Mouse (Mus musculus) spleen, embryonic (tissue): ENCODE data around the gene Enho.

Experiments
- CTCF ChIA-PET: fragments of 350-600 bp; sonication (Branson Sonifier 250); formaldehyde crosslinking; loops from one replicate; lab custom pipeline; 2022; lab: Charles Lee

The Enho gene

GRCm38 (mm10) chr4:41633001-41633400 is 7.1 kb downstream of the Enho start:
- CTCF ChIA-PET = no interaction called here

GRCm38 (mm10) chr4:41631390-41631789 is 8.7 kb downstream of the Enho start:
- CTCF ChIA-PET = no interaction called here

DNA sequence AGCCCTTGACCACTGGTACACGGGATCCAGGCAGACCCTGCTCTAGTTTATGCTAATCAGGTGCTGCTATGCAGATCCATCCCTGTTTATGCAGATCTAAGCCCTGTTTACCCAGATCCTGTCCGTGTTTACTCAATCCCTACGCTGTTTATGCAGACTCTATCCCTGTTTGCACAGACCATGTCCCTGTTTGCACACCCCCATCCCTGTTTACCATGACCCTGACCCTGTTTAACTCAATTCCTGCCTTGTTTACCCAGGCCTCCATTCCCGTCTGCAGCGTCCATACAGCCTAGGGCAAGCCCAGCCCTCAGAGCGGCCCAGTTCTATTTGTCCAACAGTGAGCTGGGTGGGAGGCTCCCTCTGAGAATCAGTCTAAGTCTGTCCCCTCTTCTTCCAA is 9.9 kb downstream of the Enho start:
- CTCF ChIA-PET = interaction anchor here (1.3 kb wide), 1 partner anchor 11 kb away, joined by 5 read pairs; no protein-coding TSS in a partner anchor

DNA sequence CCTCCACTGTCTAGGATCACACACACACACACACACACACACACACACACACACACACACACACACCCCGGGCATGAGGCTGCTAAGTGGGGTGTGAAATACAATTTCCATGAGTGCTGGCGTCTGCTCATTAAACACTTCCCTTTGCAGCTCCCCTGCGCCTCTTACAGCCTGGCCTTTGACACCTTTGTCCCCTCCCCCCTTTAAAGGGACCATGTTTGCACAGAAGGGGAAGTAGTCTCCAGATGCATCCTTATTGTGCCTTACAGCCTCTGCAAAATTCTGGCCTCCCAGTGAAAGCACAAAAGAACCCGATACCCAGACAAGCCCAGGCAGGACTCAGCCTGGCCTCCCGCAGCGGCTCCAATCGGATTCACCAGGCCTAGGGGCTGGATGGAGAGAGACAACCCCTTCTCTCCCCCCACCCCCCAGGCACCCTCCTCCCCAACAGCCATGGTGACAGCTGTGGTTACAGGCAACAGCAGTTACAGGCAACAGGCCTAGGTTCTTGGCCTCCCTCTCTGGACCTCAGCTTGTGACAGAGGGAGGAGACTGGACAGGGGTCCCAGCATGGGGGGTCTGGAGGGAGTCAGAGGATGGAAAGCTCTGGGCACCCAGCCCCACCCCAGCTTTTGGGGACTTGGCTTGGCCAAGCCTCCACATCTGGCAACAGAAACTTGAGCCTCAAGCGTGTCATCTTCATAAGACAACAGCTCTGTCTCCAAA is 11.8 kb downstream of the Enho start:
- CTCF ChIA-PET = no interaction called here

DNA sequence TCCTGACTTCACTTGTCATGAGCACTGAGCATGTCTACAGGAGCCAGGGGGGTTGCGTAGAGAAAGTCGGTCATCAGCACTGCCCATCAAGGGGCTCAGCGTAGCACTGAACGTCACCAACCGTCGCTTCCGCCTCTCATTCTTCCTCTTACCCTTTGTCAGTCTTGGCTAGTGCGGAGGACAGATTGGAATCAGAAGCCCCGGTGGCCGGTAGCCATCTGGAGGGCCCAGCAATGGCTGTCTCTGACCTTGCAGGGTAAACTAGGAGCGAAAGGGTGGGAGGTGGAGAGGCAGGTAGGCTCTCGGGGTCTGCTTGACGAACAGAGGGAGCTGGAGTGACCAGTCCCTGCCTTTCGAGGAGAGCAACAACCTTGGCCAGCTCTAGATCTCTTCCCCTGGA is 18.1 kb downstream of the Enho start:
- CTCF ChIA-PET = interaction anchor here (0.6 kb wide), 1 partner anchor 115 kb away, joined by 3 read pairs; no protein-coding TSS in a partner anchor

DNA sequence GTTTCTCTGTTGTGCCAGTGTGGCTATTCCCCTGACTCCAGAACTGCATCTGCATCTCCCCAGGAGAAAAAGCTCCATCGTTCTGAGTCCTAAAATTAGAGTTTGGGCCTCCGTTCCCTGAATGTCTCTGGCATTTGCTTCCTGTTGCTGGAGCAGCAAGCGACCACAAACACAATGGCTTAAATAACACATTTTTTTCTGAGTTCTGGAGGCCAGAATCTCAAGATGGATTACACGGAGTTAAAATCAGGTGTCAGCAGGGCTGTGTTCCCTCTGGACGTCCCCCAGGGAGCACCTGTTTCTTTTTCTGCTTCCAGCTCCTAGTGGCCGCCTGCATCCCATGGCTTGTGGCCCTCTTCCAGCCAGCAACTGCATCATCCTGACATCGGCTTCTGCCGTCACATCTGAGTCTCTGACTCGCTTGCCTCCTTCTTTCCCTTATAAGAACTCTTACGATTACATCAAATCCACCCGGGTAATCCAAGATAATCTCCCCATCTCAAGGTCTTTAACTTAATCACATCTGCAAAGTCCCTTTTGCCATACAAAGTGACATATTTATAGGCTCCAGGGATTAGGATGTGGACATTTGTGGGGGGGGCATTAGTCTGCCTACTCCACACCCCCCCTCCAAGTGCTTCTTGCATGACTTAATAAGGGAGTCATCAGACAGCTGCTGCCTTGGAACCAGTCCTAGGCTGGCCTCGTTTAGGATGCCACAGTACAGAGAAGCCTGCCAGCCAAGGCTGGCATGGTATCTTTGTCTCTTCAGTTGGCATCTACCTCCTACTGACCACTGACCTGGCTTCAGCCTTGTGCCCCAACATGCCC is 21.0 kb downstream of the Enho start:
- CTCF ChIA-PET = no interaction called here

- CTCF ChIA-PET = interaction anchor here (1.0 kb wide), 1 partner anchor 41 kb away, joined by 3 read pairs; no protein-coding TSS in a partner anchor
Observed at GRCm38 (mm10) chr4:41615661-41616599, 24.2 kb downstream of the Enho start.

DNA sequence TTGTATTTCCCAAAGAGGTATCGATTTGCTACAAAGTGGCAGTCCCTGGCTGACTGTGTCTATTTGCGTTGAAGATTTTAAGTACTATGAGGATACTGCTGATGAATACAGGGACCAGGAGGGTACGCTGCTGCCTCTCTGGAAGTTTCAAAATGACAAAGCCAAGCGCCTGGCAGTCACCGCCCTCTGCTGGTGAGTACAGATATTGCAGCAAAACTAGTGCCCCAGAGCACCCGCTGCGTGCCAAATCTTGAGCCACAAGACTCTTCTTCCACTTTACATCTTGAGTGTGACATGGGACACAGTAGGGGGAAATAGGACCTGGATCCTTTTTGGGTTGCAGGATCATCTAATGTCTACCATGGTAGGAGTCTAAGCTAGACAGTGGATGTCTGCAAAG is 26.0 kb downstream of the Enho start:
- CTCF ChIA-PET = interaction anchor here (0.8 to 1.5 kb wide), 2 partner anchors 61 to 93 kb away, joined by 3 to 13 read pairs; no protein-coding TSS in a partner anchor

- CTCF ChIA-PET = interaction anchor here (0.6 kb wide), 1 partner anchor 702 kb away, joined by 3 read pairs; no protein-coding TSS in a partner anchor
Observed at GRCm38 (mm10) chr4:41612166-41612565, 28.0 kb downstream of the Enho start.

GRCm38 (mm10) chr4:41610594-41610980 is 29.5 kb downstream of the Enho start:
- CTCF ChIA-PET = no interaction called here

- CTCF ChIA-PET = no interaction called here
Observed at GRCm38 (mm10) chr4:41609681-41610593, 30.2 kb downstream of the Enho start.

DNA sequence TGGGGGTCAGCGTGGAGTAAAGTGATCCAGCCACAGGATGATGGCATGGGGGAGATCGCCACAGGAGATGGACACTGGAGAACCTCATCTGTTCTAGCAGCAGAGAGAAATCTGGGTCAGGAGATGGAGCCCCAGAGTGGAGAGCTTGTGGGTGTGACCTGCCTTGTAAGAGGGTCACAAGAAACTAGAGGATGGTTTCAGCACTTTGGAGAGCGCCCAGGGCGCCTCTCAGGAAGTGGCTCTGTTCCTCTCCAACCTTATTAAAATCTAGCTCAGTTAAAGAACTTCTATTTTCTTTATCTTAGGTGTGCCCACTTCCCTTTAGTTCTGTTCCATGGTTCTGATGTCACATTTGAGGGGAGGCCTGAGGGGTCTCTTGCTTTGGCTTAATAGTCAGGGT is 33.3 kb downstream of the Enho start:
- CTCF ChIA-PET = no interaction called here

- CTCF ChIA-PET = no interaction called here
Observed at GRCm38 (mm10) chr4:41604476-41605396, 35.4 kb downstream of the Enho start.

DNA sequence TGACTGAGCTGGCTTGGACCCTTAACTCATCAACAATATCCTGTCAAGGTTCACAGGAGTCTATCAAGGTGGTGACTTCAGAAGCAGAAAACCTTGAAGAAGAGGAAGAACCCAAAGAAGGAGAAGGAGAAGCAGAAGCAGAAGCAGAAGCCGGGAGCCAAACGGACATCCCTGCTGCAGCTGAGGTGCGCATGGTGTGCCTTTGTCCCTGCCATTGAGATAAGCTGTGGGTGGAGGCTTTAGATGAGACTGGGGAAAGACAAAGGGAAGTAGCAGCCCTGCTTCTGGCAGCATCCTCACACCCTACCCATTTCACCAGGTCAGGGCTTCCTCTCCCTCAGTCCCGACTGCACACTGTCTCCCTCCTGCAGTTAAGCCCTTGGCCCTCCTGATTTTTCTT is 37.3 kb downstream of the Enho start:
- CTCF ChIA-PET = no interaction called here
